Mouse (Mus musculus) bone marrow macrophage, adult 2 months (primary cell): Measurements from ENCODE around the gene Krt77.

Experiments
- CTCF ChIP-seq: IDR thresholded peaks from 2 replicates; pipeline ENCODE4 v1.5.1; 2012; ENCODE audit warnings: low read depth, mild to moderate bottlenecking, low read length, moderate library complexity
- POLR2A ChIP-seq: IDR thresholded peaks from 2 replicates; pipeline ENCODE4 v1.6.1; 2012; ENCODE audit warnings: mild to moderate bottlenecking, low read depth, low read length, borderline replicate concordance

DNA sequence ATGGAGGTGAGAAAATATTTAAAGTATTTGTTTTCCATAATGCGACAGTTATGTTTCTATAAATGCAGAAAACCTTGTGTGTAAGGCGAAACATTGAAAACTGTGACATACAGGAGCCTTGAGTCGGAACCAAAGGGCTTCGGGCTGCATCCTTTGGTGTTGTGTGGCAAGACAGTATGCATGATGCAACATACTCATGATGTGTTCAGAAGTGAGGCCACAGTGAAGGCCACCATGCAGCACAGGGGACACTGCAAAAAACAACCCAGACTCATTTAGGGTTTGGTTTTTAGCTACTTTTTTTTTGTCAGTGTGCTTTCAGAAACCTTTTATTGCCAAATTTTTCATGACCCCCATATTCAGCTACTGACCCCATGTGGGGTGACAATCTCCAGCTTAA lies 25.7 kb upstream of the Krt77 start:
- no peak for TF ChIP-seq CTCF
- TF ChIP-seq POLR2A: no peak
